Mouse (Mus musculus) C2C12 (cell line): ENCODE measurements at regions not wholly inside any gene's neighbourhood (a gene's known extent, or its start where the extent isn't known, plus 50 kb on each side); places are given as distances from the start of the nearest gene placed in this dataset.

Experiments used
- H3K27me3 ChIP-seq: one replicate; pipeline ENCODE4 v1.6.1; 2011; ENCODE audit not compliant: control insufficient read depth, insufficient read depth, insufficient read length
- H3K36me3 ChIP-seq: one replicate; pipeline ENCODE4 v1.6.1; 2011; ENCODE audit not compliant: control insufficient read depth, insufficient read depth
- H3K4me3 ChIP-seq: one replicate; pipeline ENCODE4 v1.5.1; 2011; ENCODE audit warnings: mild to moderate bottlenecking, control low read depth; ENCODE audit not compliant: poor library complexity, insufficient read depth, severe bottlenecking
- H3K79me2 ChIP-seq: one replicate; pipeline ENCODE4 v1.6.1; 2011; ENCODE audit not compliant: control insufficient read depth, insufficient read depth
- H3K79me3 ChIP-seq: one replicate; pipeline ENCODE4 v1.6.1; 2011; ENCODE audit warnings: low read depth, control low read depth
- H3ac ChIP-seq: one replicate; pipeline ENCODE3; 2011; ENCODE audit warnings: low read depth; ENCODE audit not compliant: control insufficient read depth, insufficient read length
- CEBPB ChIP-seq: IDR thresholded peaks from one replicate; pipeline ENCODE4 v1.6.1; 2011; ENCODE audit warnings: low read depth, mild to moderate bottlenecking, control low read depth, moderate library complexity
- CTCF ChIP-seq: IDR thresholded peaks from one replicate; pipeline ENCODE4 v1.5.1; 2011; ENCODE audit not compliant: control insufficient read depth, insufficient read depth, insufficient read length
- FOSL1 ChIP-seq: IDR thresholded peaks from one replicate; pipeline ENCODE4 v1.8.0; 2011; ENCODE audit warnings: mild to moderate bottlenecking, low read length; ENCODE audit not compliant: poor library complexity, insufficient read depth, severe bottlenecking
- MAX ChIP-seq: IDR thresholded peaks from one replicate; pipeline ENCODE4 v1.6.1; 2011; ENCODE audit warnings: mild to moderate bottlenecking, control low read depth
- MYOD1 ChIP-seq: IDR thresholded peaks from one replicate; pipeline ENCODE4 v1.6.1; 2011; ENCODE audit warnings: low read depth; ENCODE audit not compliant: control insufficient read depth, insufficient read length
- MYOG ChIP-seq: IDR thresholded peaks from one replicate; pipeline ENCODE4 v1.6.1; 2011; ENCODE audit not compliant: control insufficient read depth, insufficient read length; ENCODE audit errors: extremely low read depth
- USF1 ChIP-seq: IDR thresholded peaks from one replicate; pipeline ENCODE4 v1.6.1; 2011; ENCODE audit warnings: low read depth, mild to moderate bottlenecking, control low read depth, moderate library complexity

DNA sequence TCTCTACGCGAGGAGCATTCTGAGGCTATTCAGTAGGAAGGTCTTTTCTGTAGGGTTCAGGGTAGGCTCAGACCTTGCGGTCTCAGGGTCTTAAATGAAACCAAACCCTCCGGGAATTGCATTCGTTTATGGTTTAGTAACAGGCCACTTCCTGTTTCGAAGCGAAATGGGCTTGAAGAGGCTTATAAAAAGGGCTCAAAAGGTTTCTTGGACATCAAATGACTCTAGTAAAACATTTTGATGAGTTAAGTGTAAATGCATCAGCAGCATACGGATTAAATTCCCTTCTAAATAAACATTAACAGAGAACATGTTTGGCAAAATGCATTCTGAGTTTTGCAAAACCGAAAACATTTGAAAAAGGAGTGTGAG is 372.6 kb upstream of the Nt5c1b start:
- no peak overlapping the region for H3K4me3 ChIP-seq
- H3K79me2 ChIP-seq, result no peaks in the 10 kb centered on the region
- H3K36me3 ChIP-seq, result no peaks in the 10 kb centered on the region
- H3ac ChIP-seq, result no peak overlapping the region
- no peak for TF ChIP-seq CEBPB
- TF ChIP-seq MYOD1, result no peak
- TF ChIP-seq USF1, result no peak
- TF ChIP-seq CTCF, result no peak
- no peak for TF ChIP-seq MAX
- no peak for TF ChIP-seq MYOG
- no peak for TF ChIP-seq FOSL1
- no peaks in the 10 kb centered on the region for H3K79me3 ChIP-seq
- H3K27me3 ChIP-seq, result no peaks in the 10 kb centered on the region

DNA sequence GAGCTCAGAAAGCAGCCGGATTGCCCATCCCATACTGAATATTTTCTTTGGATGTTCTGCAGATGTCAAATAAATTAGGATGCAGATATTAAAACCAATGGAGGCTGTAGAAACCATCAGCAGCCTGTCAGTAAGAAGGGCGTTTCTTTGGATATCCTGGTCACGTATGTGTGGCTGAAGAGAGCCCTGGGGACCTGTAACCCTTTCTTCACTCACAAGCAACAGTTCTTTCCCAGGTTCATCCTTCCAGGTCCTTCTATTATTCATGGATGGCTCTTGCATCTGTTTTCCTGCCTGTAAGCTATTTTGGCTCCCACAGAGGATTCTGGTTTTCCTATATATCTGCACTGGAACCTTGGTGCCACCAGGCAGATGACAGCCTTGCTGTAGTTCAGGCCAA is 372.2 kb upstream of the Nt5c1b start:
- no peaks in the 10 kb centered on the region for H3K27me3 ChIP-seq
- H3K79me2 ChIP-seq, result no peaks in the 10 kb centered on the region
- no peaks in the 10 kb centered on the region for H3K36me3 ChIP-seq
- H3ac ChIP-seq, result no peak overlapping the region
- H3K79me3 ChIP-seq, result no peaks in the 10 kb centered on the region
- H3K4me3 ChIP-seq, result no peak overlapping the region
- TF ChIP-seq CTCF (no peak), MAX (no peak), MYOG (no peak), MYOD1 (no peak), FOSL1 (no peak), USF1 (no peak), CEBPB (no peak)

DNA sequence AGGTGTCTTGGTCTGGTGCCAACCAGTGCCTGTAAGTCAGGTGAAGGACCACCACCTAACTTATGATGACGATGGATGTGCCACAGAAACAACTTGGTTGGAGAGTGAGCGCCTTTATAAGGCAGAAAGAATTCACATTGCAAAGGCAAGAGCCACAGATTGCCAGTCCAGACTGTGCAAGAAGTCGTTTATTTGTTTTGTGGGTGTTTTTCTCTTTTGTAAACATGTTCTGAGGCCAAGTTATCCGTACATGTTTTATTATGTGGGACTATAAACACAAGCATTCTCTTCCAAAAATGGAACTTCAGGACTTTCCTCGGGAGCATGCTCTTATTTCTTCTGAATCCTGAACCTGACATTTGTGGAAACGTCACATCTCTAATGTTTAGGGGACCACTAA is 369.8 kb upstream of the Nt5c1b start:
- Histone ChIP-seq H3K27me3 (no peaks in the 10 kb centered on the region), H3K79me2 (no peaks in the 10 kb centered on the region), H3K36me3 (no peaks in the 10 kb centered on the region), H3K4me3 (no peak overlapping the region), H3K79me3 (no peaks in the 10 kb centered on the region), H3ac (no peak overlapping the region)
- TF ChIP-seq FOSL1, result no peak
- no peak for TF ChIP-seq MAX

DNA sequence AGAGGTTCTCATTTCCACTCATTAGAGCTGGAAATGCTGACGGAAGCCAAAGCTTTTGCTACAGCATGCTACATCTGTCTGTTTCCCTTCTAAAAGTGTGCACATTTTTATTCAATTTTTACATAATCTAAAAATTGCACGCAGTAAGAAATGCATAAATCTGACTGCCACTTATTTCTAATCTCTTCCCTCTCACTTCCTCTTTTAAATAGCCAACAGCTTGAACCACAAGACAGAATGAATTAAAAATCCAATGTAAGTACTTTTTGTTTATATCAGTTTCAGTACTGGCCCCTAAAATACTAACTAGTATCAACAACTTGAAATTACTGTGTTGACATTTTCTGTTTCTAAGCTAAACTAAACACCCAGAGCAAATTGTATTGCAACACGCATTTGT is 361.3 kb upstream of the Nt5c1b start:
- no peak for TF ChIP-seq USF1
- TF ChIP-seq CTCF, result no peak
- TF ChIP-seq CEBPB, result no peak
- TF ChIP-seq MAX, result no peak
- TF ChIP-seq MYOD1, result no peak
- TF ChIP-seq MYOG, result no peak
- no peak for TF ChIP-seq FOSL1
- H3K4me3 ChIP-seq, result no peak overlapping the region
- H3K27me3 ChIP-seq, result no peaks in the 10 kb centered on the region
- H3K79me3 ChIP-seq, result no peaks in the 10 kb centered on the region
- H3K79me2 ChIP-seq, result no peaks in the 10 kb centered on the region
- no peak overlapping the region for H3ac ChIP-seq
- no peaks in the 10 kb centered on the region for H3K36me3 ChIP-seq

DNA sequence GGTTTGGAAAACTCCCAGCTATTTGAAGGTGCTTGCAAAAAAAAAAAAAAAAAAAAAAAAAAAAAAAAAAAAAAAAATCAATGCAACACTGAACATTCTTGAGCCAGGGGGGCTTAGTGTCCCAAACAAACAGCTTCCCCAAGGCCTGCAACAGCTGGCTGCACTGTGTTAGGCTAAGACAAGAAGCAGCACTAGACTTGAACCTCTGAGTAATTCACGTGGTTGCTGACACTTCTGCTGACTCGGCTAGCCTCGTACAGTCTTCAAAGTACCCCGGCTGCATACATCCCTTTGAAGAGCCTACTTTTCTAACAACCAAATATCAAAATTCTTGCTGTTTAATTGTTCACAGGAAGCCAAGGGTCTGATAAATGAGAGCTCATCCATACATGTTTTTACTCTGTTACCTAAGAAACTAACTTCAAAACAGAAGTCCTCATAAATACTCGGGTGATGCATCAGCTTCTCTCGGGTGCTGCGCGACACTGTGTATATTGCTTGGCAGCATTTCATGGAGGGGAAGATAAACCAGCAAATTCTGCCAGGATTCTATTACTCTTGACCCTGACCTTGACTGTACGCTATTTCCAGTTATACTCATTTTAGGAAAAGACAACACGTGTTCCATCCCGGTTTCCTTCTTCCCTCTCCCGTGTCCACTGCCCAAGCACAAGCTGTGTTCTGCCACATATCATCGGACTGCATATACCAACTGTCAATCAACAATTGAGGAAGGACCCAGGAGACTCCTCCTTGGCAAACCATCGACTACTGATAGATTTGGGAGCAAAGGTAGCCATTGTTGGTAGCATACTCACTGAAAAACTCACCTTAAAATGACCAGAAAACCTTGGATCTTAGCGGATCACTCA is 352.8 kb upstream of the Nt5c1b start:
- no peaks in the 10 kb centered on the region for H3K36me3 ChIP-seq
- no peak overlapping the region for H3K4me3 ChIP-seq
- H3ac ChIP-seq, result no peak overlapping the region
- no peaks in the 10 kb centered on the region for H3K79me3 ChIP-seq
- no peaks in the 10 kb centered on the region for H3K79me2 ChIP-seq
- no peaks in the 10 kb centered on the region for H3K27me3 ChIP-seq
- TF ChIP-seq MYOG (no peak), MAX (no peak), MYOD1 (no peak), CTCF (no peak), CEBPB (no peak), FOSL1 (no peak), USF1 (no peak)

DNA sequence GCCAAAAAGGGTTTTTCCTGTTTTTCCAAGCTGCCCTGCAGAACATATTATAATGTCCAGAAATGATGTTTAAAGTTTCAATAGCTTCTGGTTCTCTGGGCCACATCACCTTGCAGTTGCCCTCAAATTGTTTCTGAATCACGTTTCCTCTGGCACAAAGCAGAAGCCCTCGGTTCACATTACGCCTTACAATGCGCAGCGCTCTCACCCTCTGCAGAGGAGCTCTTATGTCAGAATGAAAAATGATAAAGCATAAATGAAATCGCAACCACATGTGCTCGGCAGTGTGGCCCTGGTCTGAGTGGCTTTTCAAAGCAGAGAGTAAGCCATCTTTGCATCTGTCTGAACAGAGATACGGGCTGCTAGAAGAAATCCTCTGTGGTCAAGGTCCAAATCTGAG is 334.3 kb upstream of the Nt5c1b start:
- TF ChIP-seq MAX (no peak), MYOD1 (no peak), USF1 (no peak), CTCF (no peak)
- Histone ChIP-seq H3K79me3 (no peaks in the 10 kb centered on the region), H3K27me3 (no peaks in the 10 kb centered on the region), H3ac (no peak overlapping the region), H3K36me3 (no peaks in the 10 kb centered on the region), H3K79me2 (no peaks in the 10 kb centered on the region), H3K4me3 (no peak overlapping the region)
